15 mouse cellular contexts compared by ENCODE assay signal in genomic region chr16:84558113-84558917, GRCm38 (mm10). TPM values are rescaled to one million over a fixed set of nuclear protein-coding genes. Genes with fewer than 3 reads are reported as not detected.
A peak's percentile ranks its signal among the peaks of the same experiment; 100 is the strongest.
DNase-seq lines count a peak whose midpoint lies in the region; ATAC-seq and TF ChIP-seq lines count a peak whose summit lies in the region.
"Had no signal": no experiment of that assay in that cellular context is flagged by ENCODE, and none has a peak within 500 bp of the region (broad histone marks: within the 10 kb centered on the region; RNA-seq: fewer than 3 reads in every experiment).

No protein-coding gene starts in this region.

- no peaks in the 10 kb centered on the region for H3K4me1 ChIP-seq in limb, embryonic 13.5 days
- peaks cover 3% of the 10 kb centered on the region; the same call in 1 of the 2 replicates for H3K4me1 ChIP-seq in limb, embryonic 10.5 days
- H3K4me1 ChIP-seq in embryonic facial prominence, embryonic 13.5 days, result no peaks in the 10 kb centered on the region
- H3K4me1 ChIP-seq in midbrain, postnatal 0 days (ENCODE audit: insufficient read depth, low read length), result no peaks in the 10 kb centered on the region; the same call in 1 of the 2 replicates

- TF ChIP-seq CTCF in midbrain, postnatal 0 days (IDR thresholded peaks at IDR 0.05), result no peak

- H3K4me2 ChIP-seq in limb, embryonic 13.5 days (replicated peaks), result peak overlapping the region; percentile 43
- peak overlapping the region; percentile 21 for H3K4me2 ChIP-seq in embryonic facial prominence, embryonic 13.5 days
- H3K4me2 ChIP-seq in midbrain, postnatal 0 days (ENCODE audit: low read depth, low read length, poor library complexity, severe bottlenecking), result peak overlapping the region; percentile 27

- no peaks in the 10 kb centered on the region for H3K9me3 ChIP-seq in limb, embryonic 13.5 days
- no peaks in the 10 kb centered on the region for H3K9me3 ChIP-seq in limb, embryonic 10.5 days (replicated peaks)
- no peaks in the 10 kb centered on the region for H3K9me3 ChIP-seq in embryonic facial prominence, embryonic 13.5 days
- H3K9me3 ChIP-seq in midbrain, postnatal 0 days (ENCODE audit: low read length), result no peaks in the 10 kb centered on the region

- no peak overlapping the region for H3K27ac ChIP-seq in limb, embryonic 13.5 days
- H3K27ac ChIP-seq in limb, embryonic 10.5 days, result no peak overlapping the region
- no peak overlapping the region for H3K27ac ChIP-seq in embryonic facial prominence, embryonic 13.5 days
- H3K27ac ChIP-seq in midbrain, postnatal 0 days (ENCODE audit: low read depth, low read length), result peak overlapping the region; percentile 48
- H3K27ac ChIP-seq: stomach, postnatal 0 days had no signal

- ATAC-seq in limb, embryonic 13.5 days (ENCODE audit: low FRiP score, low read depth), result no peak
- no peak for ATAC-seq in embryonic facial prominence, embryonic 13.5 days (ENCODE audit: insufficient number of reproducible peaks, insufficient read depth, low FRiP score, low TSS enrichment, low read depth)
- ATAC-seq in midbrain, postnatal 0 days (ENCODE audit: low FRiP score), result no peak
- ATAC-seq: inflammation-experienced regulatory T-cells, adult 6 months; Patski had no signal

- H3K9ac ChIP-seq in limb, embryonic 13.5 days, result 0 out of 2 replicates have a peak overlapping the region, but pooled peaks have one; percentile 20
- H3K9ac ChIP-seq in embryonic facial prominence, embryonic 13.5 days, result no peak overlapping the region
- H3K9ac ChIP-seq in midbrain, postnatal 0 days (replicated peaks; ENCODE audit: low read length, poor library complexity, severe bottlenecking), result peak overlapping the region; percentile 34; the same call in 1 of the 2 replicates

- 56% methylated on average over 20 of the region's 20 CpGs for WGBS in limb, embryonic 13.5 days
- 63% methylated on average over 20 of the region's 20 CpGs for WGBS in limb, embryonic 10.5 days
- 55% methylated on average over 20 of the region's 20 CpGs for WGBS in embryonic facial prominence, embryonic 13.5 days
- 38% methylated on average over 20 of the region's 20 CpGs for WGBS in midbrain, postnatal 0 days

- DNase-seq in frontal cortex, postnatal 36 days (ENCODE audit: low spot score in 2 of 2), result peak; percentile 17 to 22
- DNase-seq in frontal cortex, postnatal 25 days (ENCODE audit: low spot score in 2 of 2), result no peak
- DNase-seq in limb, embryonic 10.5 days (ENCODE audit: low spot score), result no peak
- no peak for DNase-seq in midbrain, postnatal 0 days (ENCODE audit: low spot score)
- no peak for DNase-seq in adipocyte (ENCODE audit: low spot score)
- DNase-seq in adrenal gland, postnatal 36 days, result no peak
- DNase-seq: gastrocnemius, postnatal 14 days; liver had no signal

- H3K4me3 ChIP-seq in limb, embryonic 13.5 days, result no peak overlapping the region
- no peak overlapping the region for H3K4me3 ChIP-seq in limb, embryonic 10.5 days
- no peak overlapping the region for H3K4me3 ChIP-seq in embryonic facial prominence, embryonic 13.5 days
- H3K4me3 ChIP-seq in midbrain, postnatal 0 days (ENCODE audit: low read depth, low read length), result peak overlapping the region; percentile 7; the same call in 1 of the 2 replicates

- H3K27me3 ChIP-seq in limb, embryonic 13.5 days, result no peaks in the 10 kb centered on the region
- no peaks in the 10 kb centered on the region for H3K27me3 ChIP-seq in limb, embryonic 10.5 days (ENCODE audit: low read depth, poor library complexity, severe bottlenecking)
- H3K27me3 ChIP-seq in embryonic facial prominence, embryonic 13.5 days, result no peaks in the 10 kb centered on the region
- H3K27me3 ChIP-seq in midbrain, postnatal 0 days (ENCODE audit: insufficient read depth, low read length), result no peaks in the 10 kb centered on the region

- H3K36me3 ChIP-seq in limb, embryonic 13.5 days, result no peaks in the 10 kb centered on the region
- H3K36me3 ChIP-seq in limb, embryonic 10.5 days, result no peaks in the 10 kb centered on the region
- H3K36me3 ChIP-seq in embryonic facial prominence, embryonic 13.5 days, result no peaks in the 10 kb centered on the region
- H3K36me3 ChIP-seq in midbrain, postnatal 0 days (ENCODE audit: insufficient read depth, low read length), result no peaks in the 10 kb centered on the region

RNA-seq across cellular contexts. Expression of gene A730009L09Rik, which starts 43.4 kb away (rescaled TPM):
- 0.08 TPM in 1 of 2 replicates, not detected in the other for polyA plus RNA-seq in limb, embryonic 13.5 days (2015; fragmentation: Nextera tagmentation; extraction: Ambion mirVana)
- polyA plus RNA-seq in limb, embryonic 10.5 days (2016; fragmentation: Nextera tagmentation; extraction: Ambion mirVana), result not detected in 2 replicates
- polyA plus RNA-seq in embryonic facial prominence, embryonic 13.5 days (2015; fragmentation: Nextera tagmentation; extraction: Ambion mirVana), result not detected in 2 replicates
- 0.19 and 0.60 TPM in 2 replicates for total RNA-seq in midbrain, postnatal 0 days (2014; rRNA removed)
- 0.14 and 0.15 TPM in 2 replicates for polyA plus RNA-seq in midbrain, postnatal 0 days (2015; fragmentation: Nextera tagmentation; extraction: Ambion mirVana)
- total RNA-seq in adrenal gland, postnatal 36 days (2021), result not detected
- total RNA-seq: gastrocnemius, postnatal 14 days had no signal
- polyA plus RNA-seq: C2C12; embryonic facial prominence, embryonic 11.5 days; inflammation-experienced regulatory T-cells, adult 6 months; Patski; stomach, postnatal 0 days had no signal

Comparison
In these comparisons a context has a peak if more than half of its experiments do, and no peak if none do; other contexts are left out.
1. DNase-seq: peak in frontal cortex, postnatal 36 days (2 of 2); none in frontal cortex, postnatal 25 days (0 of 2), limb, embryonic 10.5 days (single experiment), midbrain, postnatal 0 days (single experiment), adipocyte (single experiment) and adrenal gland, postnatal 36 days (0 of 2).
2. Peak in every context shown above with its lines, with median percentiles within 50 percentile points of each other: H3K4me2 ChIP-seq.